Mouse (Mus musculus) natural killer cell, adult 2 months (primary cell): ENCODE results near the gene Gpr173.

ENCODE experiments used
- DNase-seq, 2 experiments: peaks; one replicate each; pipeline ENCODE4 v3.0.0; 2022; ENCODE audit warnings: low spot score in 2 of 2

The Gpr173 gene

GRCm38 (mm10) chrX:152306224-152306623, 62.3 kb downstream of the Gpr173 start:
- no peak for DNase-seq
